Mouse (Mus musculus) ES-E14 (cell line): ENCODE results near the gene Ets1.

ENCODE experiments used
- MAFK ChIP-seq: IDR thresholded peaks from 2 replicates; pipeline ENCODE4 v1.6.1; 2014; ENCODE audit warnings: mild to moderate bottlenecking, low read depth, low read length, inconsistent platforms; ENCODE audit not compliant: insufficient read depth
- ZC3H11A ChIP-seq: IDR thresholded peaks from 2 replicates; pipeline ENCODE4 v1.6.1; 2012; ENCODE audit warnings: low read depth, mild to moderate bottlenecking, inconsistent platforms, low read length, borderline replicate concordance

DNA sequence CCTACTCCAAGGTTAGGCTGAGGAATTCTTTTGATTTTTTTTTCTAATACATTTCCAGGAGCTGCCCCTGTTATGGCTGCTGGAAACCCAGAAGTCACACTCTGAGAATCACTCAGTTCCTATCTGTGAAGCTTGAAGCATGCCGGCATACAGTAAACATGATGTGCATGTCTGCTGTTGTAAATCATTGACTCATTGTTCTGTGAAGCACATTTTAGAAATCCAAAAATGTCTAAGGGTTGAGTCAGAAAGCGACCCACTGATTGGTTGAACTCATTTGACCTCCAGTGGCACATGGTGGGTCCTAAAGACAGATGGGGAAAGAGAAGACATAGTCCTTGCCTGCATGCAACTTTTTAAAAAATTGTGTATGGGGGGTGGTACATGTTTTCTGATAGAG is 33.4 kb downstream of the Ets1 start:
- no peak for TF ChIP-seq ZC3H11A
- TF ChIP-seq MAFK = no peak
